Mouse (Mus musculus): ENCODE measurements around the gene Lcat. TPM values are rescaled to one million over a fixed set of nuclear protein-coding genes. Genes with fewer than 3 reads are reported as not detected.

Lcat gene
- polyA plus RNA-seq, 2 experiments = 1.9 to 15.9 TPM

DNA sequence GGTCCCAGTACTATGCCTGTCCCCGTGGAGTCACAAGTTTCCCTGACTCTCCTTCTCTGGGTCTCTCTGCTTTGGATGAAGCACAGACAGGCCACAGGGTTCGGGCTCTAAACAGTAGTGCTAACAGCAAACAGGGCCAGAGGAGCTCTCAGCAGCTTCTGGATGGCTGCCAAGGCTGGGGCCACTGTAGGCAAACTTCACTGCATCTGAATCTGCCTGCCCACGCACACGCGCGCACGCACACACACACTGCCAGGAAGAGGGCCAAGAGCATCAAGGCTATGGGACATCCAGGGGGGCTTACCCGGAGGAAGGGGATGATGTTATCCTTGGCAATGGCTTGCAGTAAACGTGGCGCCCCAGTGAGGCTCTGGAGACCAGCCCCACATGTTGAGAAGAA is 6.2 kb upstream of the Lcat start:
- TF ChIP-seq POLR2A (IDR thresholded peaks at IDR 0.05; ENCODE audit: borderline replicate concordance, extremely low read depth, insufficient read depth, insufficient read length) = no peak
- Histone ChIP-seq H3K27ac (replicated peaks; ENCODE audit: low read depth, low read length) (no peak overlapping the region), H3K4me2 (replicated peaks; ENCODE audit: low read depth, low read length, severe bottlenecking) (no peak overlapping the region), H3K4me3 (replicated peaks; ENCODE audit: low read length) (no peak overlapping the region), H3K36me3 (ENCODE audit: control insufficient read depth, insufficient read depth, low read length) (peaks cover 97% of the 10 kb centered on the region), H3K27me3 (ENCODE audit: control insufficient read depth, insufficient read depth, low read length) (no peaks in the 10 kb centered on the region), H3K4me1 (ENCODE audit: control insufficient read depth, insufficient read depth, low read length) (peaks cover 14% of the 10 kb centered on the region), H3K9ac (ENCODE audit: low read depth, low read length, severe bottlenecking) (no peak overlapping the region), H3K9me3 (ENCODE audit: control insufficient read depth, low read length) (no peaks in the 10 kb centered on the region)
- ATAC-seq (ENCODE audit: low FRiP score, low read depth) = no peak
- peak; percentile 61 for DNase-seq (ENCODE audit: low spot score)
- 72% methylated on average over 10 of the region's 10 CpGs for WGBS

DNA sequence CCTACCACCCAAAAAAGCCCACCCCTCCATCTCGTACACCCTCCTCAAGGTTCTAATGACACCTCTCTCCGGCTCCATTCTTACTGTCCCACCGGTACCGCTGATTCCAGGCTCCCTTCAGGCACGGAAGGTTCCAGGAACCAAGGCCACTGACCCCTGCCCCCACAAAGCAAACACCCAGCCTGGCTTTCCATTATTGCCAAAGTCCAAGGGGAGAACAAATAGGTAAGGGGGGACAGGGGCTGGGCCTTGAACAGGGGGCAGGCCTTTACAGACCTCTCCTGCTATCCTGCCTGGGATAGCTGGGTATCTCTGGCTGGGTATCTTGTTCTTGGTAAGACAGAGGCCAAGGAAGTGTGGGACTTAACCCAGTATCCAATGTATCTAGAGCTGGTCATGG is 640 bp downstream of the Lcat start:
- H3K9ac ChIP-seq (ENCODE audit: low read depth, low read length, severe bottlenecking) = no peak overlapping the region
- H3K36me3 ChIP-seq (ENCODE audit: control insufficient read depth, insufficient read depth, low read length) = peaks cover 78% of the 10 kb centered on the region
- H3K27ac ChIP-seq (replicated peaks; ENCODE audit: low read depth, low read length) = no peak overlapping the region
- WGBS = 96% methylated on average over 5 of the region's 5 CpGs
- ATAC-seq (ENCODE audit: low FRiP score, low read depth) (no peak), DNase-seq (ENCODE audit: low spot score) (no peak)
- H3K9me3 ChIP-seq (ENCODE audit: control insufficient read depth, low read length) = no peaks in the 10 kb centered on the region
- no peak for TF ChIP-seq POLR2A (IDR thresholded peaks at IDR 0.05; ENCODE audit: borderline replicate concordance, extremely low read depth, insufficient read depth, insufficient read length)
- peaks cover 7% of the 10 kb centered on the region for H3K4me1 ChIP-seq (ENCODE audit: control insufficient read depth, insufficient read depth, low read length)
- H3K4me2 ChIP-seq (replicated peaks; ENCODE audit: low read depth, low read length, severe bottlenecking) = no peak overlapping the region
- H3K4me3 ChIP-seq (replicated peaks; ENCODE audit: low read length) = no peak overlapping the region
- H3K27me3 ChIP-seq (ENCODE audit: control insufficient read depth, insufficient read depth, low read length) = no peaks in the 10 kb centered on the region

GRCm38 (mm10) chr8:105942026-105942425 is 1.2 kb downstream of the Lcat start:
- Histone ChIP-seq H3K36me3 (ENCODE audit: control insufficient read depth, insufficient read depth, low read length) (peaks cover 72% of the 10 kb centered on the region), H3K4me2 (replicated peaks; ENCODE audit: low read depth, low read length, severe bottlenecking) (no peak overlapping the region), H3K4me1 (ENCODE audit: control insufficient read depth, insufficient read depth, low read length) (peaks cover 7% of the 10 kb centered on the region), H3K27me3 (ENCODE audit: control insufficient read depth, insufficient read depth, low read length) (no peaks in the 10 kb centered on the region), H3K9ac (ENCODE audit: low read depth, low read length, severe bottlenecking) (no peak overlapping the region), H3K27ac (replicated peaks; ENCODE audit: low read depth, low read length) (no peak overlapping the region), H3K9me3 (ENCODE audit: control insufficient read depth, low read length) (no peaks in the 10 kb centered on the region), H3K4me3 (replicated peaks; ENCODE audit: low read length) (no peak overlapping the region)
- no peak for TF ChIP-seq POLR2A (IDR thresholded peaks at IDR 0.05; ENCODE audit: borderline replicate concordance, extremely low read depth, insufficient read depth, insufficient read length)
- ATAC-seq (ENCODE audit: low FRiP score, low read depth) (no peak), DNase-seq (ENCODE audit: low spot score) (no peak)
- WGBS = 91% methylated on average over 11 of the region's 11 CpGs

GRCm38 (mm10) chr8:105938306-105938669 is 4.9 kb downstream of the Lcat start, which contains the start of gene Psmb10:
TSS of gene Psmb10 (minus strand) at chr8:105938444.
- no peak for DNase-seq (ENCODE audit: low spot score)
- Histone ChIP-seq H3K9ac (ENCODE audit: low read depth, low read length, severe bottlenecking) (peak within 1 kb of the TSS; percentile 72), H3K4me2 (replicated peaks; ENCODE audit: low read depth, low read length, severe bottlenecking) (peak within 1 kb of the TSS; percentile 86), H3K9me3 (ENCODE audit: control insufficient read depth, low read length) (no peaks in the 10 kb centered on the region), H3K27me3 (ENCODE audit: control insufficient read depth, insufficient read depth, low read length) (no peaks in the 10 kb centered on the region), H3K4me3 (replicated peaks; ENCODE audit: low read length) (peak within 1 kb of the TSS; percentile 76), H3K4me1 (ENCODE audit: control insufficient read depth, insufficient read depth, low read length) (peaks cover 16% of the 10 kb centered on the region), H3K27ac (replicated peaks; ENCODE audit: low read depth, low read length) (peak within 1 kb of the TSS; percentile 70), H3K36me3 (ENCODE audit: control insufficient read depth, insufficient read depth, low read length) (peaks cover 40% of the 10 kb centered on the region)
- TF ChIP-seq POLR2A (IDR thresholded peaks at IDR 0.05; ENCODE audit: borderline replicate concordance, extremely low read depth, insufficient read depth, insufficient read length) = no peak
- no peak for ATAC-seq (ENCODE audit: low FRiP score, low read depth)
- 18% methylated on average over 4 of the region's 4 CpGs for WGBS

- no peaks in the 10 kb centered on the region for H3K27me3 ChIP-seq (ENCODE audit: control insufficient read depth, insufficient read depth, low read length)
- peak overlapping the region; percentile 76 for H3K4me3 ChIP-seq (replicated peaks; ENCODE audit: low read length)
- DNase-seq (ENCODE audit: low spot score) = no peak
- H3K36me3 ChIP-seq (ENCODE audit: control insufficient read depth, insufficient read depth, low read length) = peaks cover 40% of the 10 kb centered on the region
- no peak for TF ChIP-seq POLR2A (IDR thresholded peaks at IDR 0.05; ENCODE audit: borderline replicate concordance, extremely low read depth, insufficient read depth, insufficient read length)
- H3K9ac ChIP-seq (ENCODE audit: low read depth, low read length, severe bottlenecking) = peak overlapping the region; percentile 72
- WGBS = 2% methylated on average over 33 of the region's 33 CpGs
- peaks cover 16% of the 10 kb centered on the region for H3K4me1 ChIP-seq (ENCODE audit: control insufficient read depth, insufficient read depth, low read length)
- H3K27ac ChIP-seq (replicated peaks; ENCODE audit: low read depth, low read length) = peak overlapping the region; percentile 70
- H3K9me3 ChIP-seq (ENCODE audit: control insufficient read depth, low read length) = no peaks in the 10 kb centered on the region
- H3K4me2 ChIP-seq (replicated peaks; ENCODE audit: low read depth, low read length, severe bottlenecking) = peak overlapping the region; percentile 86
- peak; percentile 6; the same call in 1 of the 2 replicates for ATAC-seq (ENCODE audit: low FRiP score, low read depth)
These were observed 5.5 kb downstream of the Lcat start for GRCm38 (mm10) chr8:105937496-105938305.

Measured in limb, embryonic 14.5 days (tissue).